Mouse (Mus musculus) embryonic fibroblast, embryonic 13.5 days (primary cell): ENCODE results near the gene Fnbp1.

Source experiments
- CTCF ChIP-seq: IDR thresholded peaks from 2 replicates; pipeline ENCODE4 v1.5.1; 2011; ENCODE audit warnings: mild to moderate bottlenecking, control low read depth, low read length, moderate library complexity, borderline replicate concordance; ENCODE audit not compliant: insufficient read depth
- POLR2A ChIP-seq: IDR thresholded peaks from 2 replicates; pipeline ENCODE4 v1.6.1; 2011; ENCODE audit warnings: low read depth, mild to moderate bottlenecking, control low read depth, low read length, moderate library complexity

- TF ChIP-seq POLR2A (no peak), CTCF (no peak)
Observed at GRCm38 (mm10) chr2:31106004-31106403, 35.8 kb downstream of the Fnbp1 start.
